Mouse (Mus musculus) kidney, adult 11 months (tissue): Measurements from ENCODE around the gene Gcnt4.
"Not testable (repeated sequence)": the region's sequence is repeated elsewhere in the genome, so short reads cannot be mapped to it uniquely, and the experiment has no call there.

Experiments
- DNase-seq: peaks from one replicate; pipeline ENCODE4 v3.0.0; 2022

Gene Gcnt4

DNA sequence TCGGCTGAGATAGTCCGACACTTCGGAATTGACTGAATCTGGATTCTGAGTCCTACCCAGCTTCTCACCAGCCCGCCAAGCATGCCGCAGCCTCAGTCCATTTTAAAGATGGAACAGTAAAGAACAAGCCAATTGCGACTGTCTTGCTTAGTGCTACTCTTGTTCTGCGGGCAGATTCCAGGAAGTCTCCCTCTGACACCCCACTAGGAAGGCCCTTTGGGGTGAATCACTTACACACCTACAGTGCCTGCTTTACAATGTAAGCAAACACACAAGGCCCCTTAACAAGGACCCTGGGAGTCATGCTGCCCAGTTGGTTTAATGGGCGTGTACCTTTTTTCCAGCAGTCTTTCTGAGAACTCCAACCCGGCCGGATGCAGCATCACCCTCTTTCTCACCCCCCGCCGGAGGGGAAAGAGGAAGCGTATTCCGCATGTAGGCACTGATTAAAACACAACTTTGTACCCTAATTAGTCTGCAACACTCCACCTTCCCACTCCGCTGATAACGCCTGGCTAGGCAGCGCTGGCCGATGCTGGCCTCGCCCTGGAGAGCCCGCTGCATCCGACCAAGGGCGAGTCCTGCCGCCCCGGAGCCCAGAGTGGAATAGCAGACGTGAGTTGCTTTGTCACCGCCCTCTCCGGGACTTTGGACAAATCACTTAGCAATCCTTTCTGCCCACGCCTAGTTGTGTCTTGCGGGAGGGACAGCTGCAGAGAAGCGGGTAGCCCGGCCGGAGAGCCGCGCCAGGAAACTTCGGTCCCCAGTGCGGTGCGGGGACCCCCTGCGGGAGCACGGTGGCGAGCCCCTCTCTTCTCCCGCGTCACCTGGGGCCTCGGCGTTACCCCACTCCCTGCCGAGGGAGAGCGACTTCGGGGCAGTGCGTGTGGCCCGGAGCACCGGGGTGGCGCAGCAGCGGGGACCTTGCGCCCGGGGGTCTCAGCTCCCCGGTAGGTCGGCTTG, at the start of gene Gcnt4:
Gcnt4 (plus strand) TSS at position 691 of the 963 bp plus-strand sequence.
- peak; percentile 50 for DNase-seq

- DNase-seq: no peak
Observed at GRCm38 (mm10) chr13:96878220-96879057, 46.0 kb upstream of the Gcnt4 start.

DNA sequence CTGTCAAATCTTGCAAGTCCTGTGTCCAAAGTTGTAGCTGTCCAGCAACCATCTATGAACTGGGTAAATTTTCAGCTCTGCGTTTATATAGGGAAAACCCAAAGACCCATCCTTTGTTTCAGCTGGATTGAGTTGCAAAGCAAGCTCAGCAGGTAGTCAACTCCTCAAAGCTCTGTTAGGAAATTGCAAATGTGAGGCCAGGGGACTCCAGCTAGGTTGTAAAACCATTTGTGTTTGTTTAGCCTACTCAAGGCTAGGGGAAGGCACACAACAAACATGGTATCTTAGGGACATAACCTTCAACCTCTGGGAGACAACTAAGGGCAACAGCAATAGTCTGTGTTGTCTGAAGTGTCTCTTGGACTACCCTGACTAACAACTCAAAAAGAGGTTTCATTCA, 40.0 kb upstream of the Gcnt4 start:
- DNase-seq: no peak

DNA sequence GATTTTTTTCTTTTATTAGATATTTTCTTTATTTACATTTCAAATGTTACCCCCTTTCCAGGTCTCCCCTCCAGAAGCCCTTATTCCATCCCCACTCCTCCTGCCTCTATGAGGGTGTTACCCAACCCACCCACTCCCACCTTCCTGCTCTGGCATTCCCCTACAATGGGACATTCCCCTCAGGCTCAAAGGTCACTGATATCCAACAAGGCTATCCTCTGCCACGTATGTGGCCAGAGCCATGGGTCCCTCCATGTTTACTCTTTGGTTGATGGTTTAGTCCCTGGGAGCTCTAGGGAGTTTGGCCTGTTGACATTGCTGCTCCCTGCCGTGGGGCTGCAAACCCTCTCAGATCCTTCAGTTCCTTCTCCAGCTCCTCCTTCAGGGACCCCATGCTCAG, 34.5 kb upstream of the Gcnt4 start:
- DNase-seq: no peak

DNA sequence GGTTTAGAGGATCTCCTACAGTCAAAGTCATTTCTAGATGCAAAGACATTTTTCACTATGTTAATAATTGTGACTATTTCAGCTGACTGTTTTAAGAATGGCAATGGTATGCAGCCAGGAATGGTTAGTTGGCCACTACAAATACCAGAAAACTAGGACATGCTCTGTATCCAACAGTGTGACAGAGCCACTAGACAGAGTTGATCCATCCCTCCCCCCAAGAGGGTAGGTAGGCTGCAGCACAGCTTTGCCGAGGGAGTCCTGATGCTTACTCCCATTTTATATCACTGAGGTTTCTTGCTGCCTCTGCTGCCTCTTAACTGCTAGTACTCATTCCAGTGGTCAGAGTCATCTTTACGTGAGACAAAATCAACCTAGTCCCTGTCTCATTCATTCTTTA, 29.3 kb upstream of the Gcnt4 start:
- DNase-seq: no peak

DNA sequence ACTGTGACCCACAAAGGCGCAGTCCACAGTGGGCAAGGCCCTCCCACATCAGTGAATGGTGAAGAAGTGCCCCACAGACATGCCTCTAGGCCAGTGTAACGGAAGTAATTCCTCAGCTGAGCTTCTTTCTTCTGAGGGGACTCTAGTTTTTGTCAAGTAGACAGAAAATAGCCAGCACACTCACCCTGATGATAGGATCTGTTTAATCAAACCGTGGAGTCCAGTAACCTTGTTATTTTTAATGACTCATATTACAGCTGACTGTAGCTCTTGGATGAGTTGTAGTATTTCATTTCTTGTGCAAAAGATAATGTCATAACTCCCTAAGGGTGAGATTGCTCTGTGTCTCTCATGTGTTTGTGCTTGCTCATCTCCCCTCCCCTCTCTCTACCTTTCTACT, 17.8 kb upstream of the Gcnt4 start:
- DNase-seq: no peak

DNA sequence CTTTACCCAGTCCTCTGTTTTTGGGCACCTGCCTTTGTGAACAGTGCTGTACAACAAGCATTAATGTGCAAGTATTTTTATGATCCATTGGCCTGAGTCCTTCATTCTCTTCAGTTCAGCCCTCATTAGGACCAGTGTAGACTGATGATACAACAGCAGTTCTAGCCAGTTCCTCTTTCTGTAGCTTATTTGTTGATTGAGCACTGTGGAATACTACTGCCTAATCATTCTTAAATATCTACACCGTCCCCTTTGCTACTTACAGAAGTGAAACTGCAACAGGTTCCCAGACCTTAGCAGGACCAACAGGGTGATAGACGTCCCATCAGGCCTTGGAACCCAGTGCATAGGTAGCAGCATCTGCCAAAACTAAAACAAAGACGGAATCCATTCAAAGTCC, 13.3 kb upstream of the Gcnt4 start:
- DNase-seq: no peak

DNA sequence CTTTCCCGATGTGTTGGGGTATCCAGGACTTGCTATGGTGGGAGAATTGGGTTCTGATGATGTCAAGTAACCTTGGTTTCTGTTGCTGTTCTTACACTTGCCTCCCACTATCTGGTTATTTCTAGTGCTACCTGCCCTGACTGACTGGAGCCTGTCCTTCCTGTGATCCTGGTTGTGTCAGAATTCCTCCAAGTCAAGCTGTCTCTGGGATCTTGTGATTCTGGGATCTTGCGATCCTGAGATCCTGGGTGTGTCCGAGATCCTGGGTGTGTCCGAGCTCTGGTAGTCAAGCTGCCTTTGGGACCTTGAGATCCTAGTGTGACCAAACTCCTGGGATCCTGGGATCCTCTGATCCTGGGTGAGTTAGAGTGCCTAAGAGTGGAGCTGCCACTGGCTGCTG, 1.4 kb upstream of the Gcnt4 start:
- DNase-seq: not testable (repeated sequence)

GRCm38 (mm10) chr13:96924985-96925745, 676 bp downstream of the Gcnt4 start:
- no peak for DNase-seq

GRCm38 (mm10) chr13:96925991-96926725, 1.7 kb downstream of the Gcnt4 start:
- no peak for DNase-seq

DNA sequence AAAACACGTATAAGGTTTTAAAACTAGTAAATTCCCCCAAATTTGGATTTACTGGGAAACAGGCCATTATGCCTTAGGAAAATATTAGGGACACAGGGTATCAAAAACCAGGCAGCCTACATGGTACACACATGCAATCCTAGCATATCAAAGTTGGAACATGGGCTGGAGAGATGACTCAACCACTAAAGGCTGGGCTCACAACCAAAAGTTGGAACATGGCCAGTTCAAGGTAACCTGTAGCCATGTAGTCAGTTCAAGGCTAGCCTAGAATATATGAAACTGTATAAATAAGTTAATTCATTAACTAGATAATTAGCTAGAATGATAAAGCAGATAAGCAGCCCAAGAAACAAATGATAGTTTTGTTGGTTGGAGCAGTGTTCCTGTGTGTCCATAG, 3.3 kb downstream of the Gcnt4 start:
- no peak for DNase-seq

DNA sequence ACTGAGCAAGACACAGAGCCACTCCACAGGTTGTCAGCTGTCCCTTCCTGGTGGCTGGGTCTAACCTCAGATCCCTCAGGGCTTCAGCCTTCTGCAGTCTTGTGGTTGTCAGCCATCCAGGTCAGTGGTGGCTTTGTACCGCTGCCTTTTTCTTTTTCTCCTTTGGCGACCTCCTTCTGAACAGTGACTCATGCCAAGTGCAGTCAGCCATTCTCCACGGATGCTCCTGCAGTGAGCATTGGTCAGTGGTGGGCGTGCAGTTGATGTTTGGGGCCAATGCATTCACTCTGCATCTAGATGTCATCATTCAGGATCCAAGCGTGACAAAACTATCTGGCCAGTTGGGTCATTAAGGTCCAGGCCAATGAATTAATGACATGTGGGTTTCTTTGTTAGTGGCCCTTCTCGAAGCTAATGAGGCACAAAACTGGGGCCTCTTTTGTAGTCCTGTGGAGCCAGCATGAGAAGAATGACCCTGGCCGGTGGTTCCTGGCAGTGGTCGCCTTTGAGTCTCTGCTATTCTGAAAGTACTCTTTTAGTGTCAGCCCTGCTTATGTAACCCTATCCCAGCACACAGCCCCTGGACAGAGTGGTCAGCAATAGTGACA, 4.0 kb downstream of the Gcnt4 start:
- no peak for DNase-seq

- no peak for DNase-seq
Observed at GRCm38 (mm10) chr13:96932745-96933144, 8.3 kb downstream of the Gcnt4 start.

GRCm38 (mm10) chr13:96933367-96933766, 8.9 kb downstream of the Gcnt4 start:
- no peak for DNase-seq

- DNase-seq: no peak
Observed at GRCm38 (mm10) chr13:96936173-96936777, 11.8 kb downstream of the Gcnt4 start.

DNA sequence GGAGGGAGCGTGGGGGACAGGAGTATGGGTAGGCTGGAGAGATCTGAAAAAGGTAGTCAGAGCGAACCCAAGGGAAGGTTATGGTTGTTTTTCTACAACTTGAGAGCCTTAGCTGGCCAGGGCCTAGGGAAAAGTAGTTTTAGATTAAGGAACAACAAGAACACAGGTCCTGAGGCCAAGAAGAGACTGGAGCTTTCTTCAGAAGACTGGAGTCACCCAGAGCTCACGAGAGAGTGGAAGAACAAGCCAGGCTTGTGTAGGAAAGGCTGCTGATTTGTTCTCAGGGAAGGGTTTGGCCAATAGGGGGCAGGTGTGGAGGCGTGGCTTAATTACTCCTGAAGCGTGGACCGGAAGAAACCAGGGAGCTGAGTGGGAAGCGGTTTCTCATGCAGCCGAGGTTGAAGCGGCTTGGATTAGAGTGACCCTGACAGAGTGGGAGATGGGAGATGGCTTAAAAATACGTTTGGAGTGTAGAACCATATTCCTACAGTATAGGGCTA, 12.6 kb downstream of the Gcnt4 start:
- no peak for DNase-seq

DNA sequence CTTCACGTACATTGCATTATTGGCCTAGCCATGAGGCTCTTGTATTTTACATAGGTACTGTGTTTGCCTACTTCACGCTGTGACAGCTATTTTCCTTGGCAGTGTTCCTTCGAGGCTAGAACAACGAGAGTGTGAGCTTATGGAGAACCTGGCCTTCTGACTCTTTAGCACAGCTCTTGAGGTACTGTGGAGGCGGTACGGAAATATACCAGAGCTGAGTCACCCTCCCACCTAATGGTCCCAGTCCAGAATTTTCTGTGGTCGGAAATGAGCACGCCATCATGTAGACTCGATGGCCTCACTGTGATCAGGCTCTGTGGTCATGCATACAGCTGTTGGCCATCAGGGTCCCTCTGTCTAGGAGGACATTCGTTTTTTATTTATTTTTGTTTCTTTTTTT, 15.2 kb downstream of the Gcnt4 start:
- no peak for DNase-seq

- not testable (repeated sequence) for DNase-seq
Observed at GRCm38 (mm10) chr13:96941481-96941880, 17.0 kb downstream of the Gcnt4 start.

GRCm38 (mm10) chr13:96943571-96943970, 19.1 kb downstream of the Gcnt4 start:
- peak; percentile 54 for DNase-seq

DNA sequence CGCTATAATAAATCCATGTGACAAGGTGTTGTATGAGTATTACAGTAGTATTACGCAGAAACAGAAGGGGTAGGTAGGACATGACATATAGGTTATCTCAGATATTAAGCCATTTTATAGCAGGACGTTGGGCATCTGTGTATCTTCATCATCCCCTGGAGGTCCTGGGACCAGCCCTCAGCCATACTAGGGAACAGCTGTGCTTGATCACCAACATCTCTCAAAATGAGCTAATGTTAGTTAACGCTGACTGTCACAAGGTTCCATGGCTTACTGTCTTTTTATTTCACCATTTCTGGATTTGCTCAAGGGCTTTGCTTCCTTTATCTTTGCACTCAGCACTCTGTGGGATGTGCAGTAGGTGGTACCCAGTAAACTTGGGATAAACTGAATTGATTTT, 21.3 kb downstream of the Gcnt4 start:
- DNase-seq: no peak

GRCm38 (mm10) chr13:96947722-96948121, 23.2 kb downstream of the Gcnt4 start:
- DNase-seq: no peak
